Mouse (Mus musculus): Measurements from ENCODE around the gene Slc3a2. TPM values are rescaled to one million over a fixed set of nuclear protein-coding genes. Genes with fewer than 3 reads are reported as not detected.
A peak's percentile ranks its signal among the peaks of the same experiment; 100 is the strongest.

Slc3a2 gene
- 147 and 159 TPM in 2 replicates for polyA plus RNA-seq (2012; rRNA removed)

- DNase-seq (ENCODE audit: low read depth) = peak; percentile 99
- TF ChIP-seq CTCF (IDR thresholded peaks at IDR 0.05; ENCODE audit: borderline replicate concordance, extremely low read depth, insufficient read depth, insufficient read length) = no peak
- TF ChIP-seq POLR2A (IDR thresholded peaks at IDR 0.05; ENCODE audit: borderline replicate concordance, extremely low read depth, insufficient read depth, insufficient read length, poor library complexity, severe bottlenecking) = peak; percentile 73; the same call in 1 of the 2 replicates
These were observed at the start of gene Slc3a2 for GRCm38 (mm10) chr19:8722907-8723573. Gene Slc3a2, minus strand, starts transcription at chr19:8723369.

DNA sequence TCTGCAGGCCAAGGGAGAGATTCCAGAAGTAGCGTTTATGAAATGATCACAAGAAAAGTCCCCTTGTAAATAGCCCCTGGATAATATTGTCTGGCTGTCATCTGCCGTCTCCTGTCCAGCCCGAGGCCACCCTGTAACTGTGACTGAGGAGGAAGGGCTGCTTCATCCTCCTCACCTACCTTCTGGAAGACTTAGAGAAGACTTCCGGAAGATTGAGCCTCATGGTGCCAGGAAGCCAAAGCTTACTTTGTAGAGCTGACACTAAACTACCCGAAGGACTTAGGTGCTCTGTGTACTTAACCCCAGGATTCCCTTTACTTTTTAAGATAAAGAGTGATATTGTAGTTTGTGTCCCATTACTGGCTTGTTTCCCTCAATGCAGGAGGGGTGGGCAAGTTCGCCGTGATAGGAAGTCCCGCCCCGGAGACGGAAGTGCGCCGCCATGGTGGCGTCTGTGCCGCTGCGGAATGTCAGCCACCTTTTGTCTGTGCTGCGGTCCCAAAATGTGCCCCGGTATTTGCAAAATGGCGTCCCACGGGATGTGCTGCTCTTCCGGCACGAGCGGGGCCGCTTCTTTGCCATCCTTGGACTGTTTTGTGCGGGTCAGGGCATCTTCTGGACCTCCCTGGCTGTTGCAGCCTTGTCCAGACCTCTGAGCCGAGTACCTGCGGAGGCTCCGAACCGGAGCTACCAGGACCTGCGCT lies 47.5 kb upstream of the Slc3a2 start, which contains the start of gene Tmem223:
Tmem223 (plus strand) TSS at position 430 of the 704 bp plus-strand sequence.
- TF ChIP-seq POLR2A (IDR thresholded peaks at IDR 0.05; ENCODE audit: borderline replicate concordance, extremely low read depth, insufficient read depth, insufficient read length, poor library complexity, severe bottlenecking) = peak; percentile 85; the same call in 1 of the 2 replicates
- no peak for TF ChIP-seq CTCF (IDR thresholded peaks at IDR 0.05; ENCODE audit: borderline replicate concordance, extremely low read depth, insufficient read depth, insufficient read length)

GRCm38 (mm10) chr19:8765562-8765961 lies 42.4 kb upstream of the Slc3a2 start:
- TF ChIP-seq CTCF (IDR thresholded peaks at IDR 0.05; ENCODE audit: borderline replicate concordance, extremely low read depth, insufficient read depth, insufficient read length) (no peak), POLR2A (IDR thresholded peaks at IDR 0.05; ENCODE audit: borderline replicate concordance, extremely low read depth, insufficient read depth, insufficient read length, poor library complexity, severe bottlenecking) (no peak)
- no peak for DNase-seq (ENCODE audit: low read depth)

More for the DNA sequence above, 47.5 kb upstream of the Slc3a2 start, which contains the start of gene Tmem223:
- peak; percentile 89 for DNase-seq (ENCODE audit: low read depth)

- DNase-seq (ENCODE audit: low read depth) = no peak
- TF ChIP-seq CTCF (IDR thresholded peaks at IDR 0.05; ENCODE audit: borderline replicate concordance, extremely low read depth, insufficient read depth, insufficient read length) (no peak), POLR2A (IDR thresholded peaks at IDR 0.05; ENCODE audit: borderline replicate concordance, extremely low read depth, insufficient read depth, insufficient read length, poor library complexity, severe bottlenecking) (no peak)
These were observed 40.1 kb upstream of the Slc3a2 start for GRCm38 (mm10) chr19:8763276-8763675.

DNA sequence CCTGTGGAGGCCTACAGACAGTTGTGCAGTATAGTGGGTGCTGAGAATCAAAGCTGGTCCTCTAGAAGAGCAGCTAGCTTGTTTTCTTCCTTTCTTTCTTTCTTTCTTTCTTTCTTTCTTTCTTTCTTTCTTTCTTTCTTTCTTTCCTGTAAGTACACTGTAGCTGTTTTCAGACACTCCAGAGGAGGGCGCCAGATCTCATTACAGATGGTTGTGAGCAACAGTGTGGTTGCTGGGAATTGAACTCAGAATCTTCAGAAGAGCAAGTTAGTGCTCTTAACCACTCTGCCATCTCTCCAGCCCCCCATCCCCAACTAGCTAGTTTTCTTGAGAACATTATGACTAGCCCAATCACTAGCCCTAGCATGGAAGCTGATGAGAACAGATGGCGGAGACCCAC lies 37.6 kb upstream of the Slc3a2 start:
- TF ChIP-seq POLR2A (IDR thresholded peaks at IDR 0.05; ENCODE audit: borderline replicate concordance, extremely low read depth, insufficient read depth, insufficient read length, poor library complexity, severe bottlenecking) = no peak
- no peak for TF ChIP-seq CTCF (IDR thresholded peaks at IDR 0.05; ENCODE audit: borderline replicate concordance, extremely low read depth, insufficient read depth, insufficient read length)
- DNase-seq (ENCODE audit: low read depth) = no peak

DNA sequence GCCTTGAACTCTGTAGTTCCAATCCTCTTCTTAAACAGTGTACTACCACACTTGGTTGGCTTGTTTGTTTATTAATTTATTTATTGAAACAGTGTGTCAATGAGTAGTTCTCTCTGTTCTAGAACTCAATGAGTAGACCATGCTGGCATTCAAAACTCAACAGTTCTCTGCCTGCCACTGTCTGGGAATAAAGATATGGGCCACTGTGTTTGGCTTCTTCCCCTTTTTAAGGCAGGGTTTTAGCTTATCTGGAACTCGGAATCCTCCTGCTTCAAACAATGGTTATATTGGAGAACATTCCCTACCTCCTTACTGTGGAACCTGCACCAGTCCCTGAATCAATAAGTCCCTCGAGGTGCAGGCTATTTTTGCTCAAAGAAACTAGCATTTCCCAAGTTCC lies 35.7 kb upstream of the Slc3a2 start:
- no peak for DNase-seq (ENCODE audit: low read depth)
- TF ChIP-seq CTCF (IDR thresholded peaks at IDR 0.05; ENCODE audit: borderline replicate concordance, extremely low read depth, insufficient read depth, insufficient read length) = no peak
- TF ChIP-seq POLR2A (IDR thresholded peaks at IDR 0.05; ENCODE audit: borderline replicate concordance, extremely low read depth, insufficient read depth, insufficient read length, poor library complexity, severe bottlenecking) = no peak

- TF ChIP-seq POLR2A (IDR thresholded peaks at IDR 0.05; ENCODE audit: borderline replicate concordance, extremely low read depth, insufficient read depth, insufficient read length, poor library complexity, severe bottlenecking) (no peak), CTCF (IDR thresholded peaks at IDR 0.05; ENCODE audit: borderline replicate concordance, extremely low read depth, insufficient read depth, insufficient read length) (no peak)
- DNase-seq (ENCODE audit: low read depth) = no peak
These were observed 34.4 kb upstream of the Slc3a2 start for GRCm38 (mm10) chr19:8757471-8757998.

DNA sequence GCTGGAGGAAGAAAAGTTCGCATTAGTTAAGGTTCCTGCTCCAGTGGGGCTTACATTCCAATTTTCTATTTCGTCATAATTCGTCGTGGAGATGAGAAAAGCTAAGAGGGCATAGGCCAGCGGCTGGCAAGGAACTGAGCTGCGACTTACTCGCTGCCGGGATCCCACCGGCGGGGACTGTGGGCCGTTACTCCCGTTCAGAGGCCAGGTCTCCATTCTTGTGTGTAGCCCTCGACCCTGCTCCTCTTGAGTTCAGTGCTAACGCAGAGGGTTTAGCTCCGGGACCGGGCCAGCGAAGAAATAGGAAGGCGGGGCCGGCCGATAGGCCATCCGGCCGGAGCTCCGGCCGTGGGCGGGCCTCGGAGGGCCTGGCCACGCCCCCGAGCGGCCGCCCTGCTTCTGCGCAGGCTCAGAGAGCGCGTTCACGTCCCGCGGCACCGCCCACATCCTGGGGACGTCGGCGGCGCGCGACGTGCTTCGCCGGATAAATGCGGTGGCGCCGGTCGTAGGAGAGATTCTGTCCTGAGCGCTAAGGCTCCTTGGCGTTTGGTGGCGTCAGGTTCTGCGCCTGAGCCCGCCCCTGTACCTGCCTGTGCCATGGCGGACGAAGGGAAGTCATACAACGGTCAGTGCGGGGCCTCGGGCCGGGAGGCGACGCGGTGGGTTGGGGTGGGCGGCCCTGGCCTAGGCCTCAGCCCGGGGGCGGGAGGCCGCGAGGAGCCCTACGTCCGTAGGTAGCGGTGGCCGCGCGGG lies 33.6 kb upstream of the Slc3a2 start, which contains the start of gene Nxf1:
Nxf1 (plus strand) TSS at position 439 of the 753 bp plus-strand sequence.
- peak; percentile 97 for DNase-seq (ENCODE audit: low read depth)
- TF ChIP-seq CTCF (IDR thresholded peaks at IDR 0.05; ENCODE audit: borderline replicate concordance, extremely low read depth, insufficient read depth, insufficient read length) (no peak), POLR2A (IDR thresholded peaks at IDR 0.05; ENCODE audit: borderline replicate concordance, extremely low read depth, insufficient read depth, insufficient read length, poor library complexity, severe bottlenecking) (peak; percentile 75)

- DNase-seq (ENCODE audit: low read depth) = no peak
- TF ChIP-seq CTCF (IDR thresholded peaks at IDR 0.05; ENCODE audit: borderline replicate concordance, extremely low read depth, insufficient read depth, insufficient read length) (no peak), POLR2A (IDR thresholded peaks at IDR 0.05; ENCODE audit: borderline replicate concordance, extremely low read depth, insufficient read depth, insufficient read length, poor library complexity, severe bottlenecking) (no peak)
These were observed 32.5 kb upstream of the Slc3a2 start for GRCm38 (mm10) chr19:8755652-8756051.

DNA sequence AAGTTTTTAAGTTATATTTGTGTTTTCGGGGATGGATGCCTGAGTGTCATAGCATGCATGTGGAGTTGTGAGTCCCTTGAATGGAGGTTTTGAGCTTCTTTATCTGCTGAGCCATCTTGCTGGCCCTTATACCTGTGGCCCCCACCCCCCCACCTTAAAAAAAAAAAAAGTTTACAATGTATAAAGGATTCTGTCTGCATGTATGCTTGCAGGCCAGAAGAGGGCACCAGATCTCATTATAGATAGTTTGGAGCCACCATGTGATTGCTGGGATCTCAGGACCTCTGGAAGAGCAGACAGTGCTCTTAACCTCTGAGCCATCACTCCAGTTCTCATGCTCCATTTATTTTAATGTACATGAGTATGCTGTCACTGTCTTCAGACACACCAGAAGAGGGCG lies 24.2 kb upstream of the Slc3a2 start:
- TF ChIP-seq CTCF (IDR thresholded peaks at IDR 0.05; ENCODE audit: borderline replicate concordance, extremely low read depth, insufficient read depth, insufficient read length) = no peak
- TF ChIP-seq POLR2A (IDR thresholded peaks at IDR 0.05; ENCODE audit: borderline replicate concordance, extremely low read depth, insufficient read depth, insufficient read length, poor library complexity, severe bottlenecking) = no peak
- no peak for DNase-seq (ENCODE audit: low read depth)

DNA sequence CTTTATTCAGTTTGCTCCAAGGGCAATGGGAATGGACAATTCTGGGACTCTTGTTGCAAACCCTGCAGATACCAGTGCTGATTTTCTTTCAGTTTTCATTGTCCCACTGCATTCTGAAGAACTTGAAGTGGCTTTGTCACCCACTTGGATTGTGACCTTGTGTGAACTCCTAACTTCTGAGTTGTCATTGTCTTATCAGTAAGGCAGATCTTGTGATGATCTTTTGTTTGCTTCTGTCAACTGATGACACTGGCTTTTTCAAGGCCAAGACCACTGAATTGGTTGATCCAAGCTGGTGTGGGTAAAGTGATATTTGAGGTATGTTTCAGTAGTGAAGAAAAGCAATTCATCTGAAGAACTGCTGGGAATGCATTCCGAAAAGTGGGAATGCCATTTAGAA lies 22.2 kb upstream of the Slc3a2 start:
- no peak for DNase-seq (ENCODE audit: low read depth)
- TF ChIP-seq POLR2A (IDR thresholded peaks at IDR 0.05; ENCODE audit: borderline replicate concordance, extremely low read depth, insufficient read depth, insufficient read length, poor library complexity, severe bottlenecking) = no peak
- no peak for TF ChIP-seq CTCF (IDR thresholded peaks at IDR 0.05; ENCODE audit: borderline replicate concordance, extremely low read depth, insufficient read depth, insufficient read length)

Measured in brain, embryonic 14.5 days (tissue).